Mouse (Mus musculus) lung, postnatal 4 days (tissue): ENCODE measurements around the gene 2010315B03Rik.
"Not testable (repeated sequence)": the region's sequence is repeated elsewhere in the genome, so short reads cannot be mapped to it uniquely, and the experiment has no call there.

Experiments used
- DNase-seq, 2 experiments: peaks; one replicate each; pipeline ENCODE4 v3.0.0; 2021

The 2010315B03Rik gene

DNA sequence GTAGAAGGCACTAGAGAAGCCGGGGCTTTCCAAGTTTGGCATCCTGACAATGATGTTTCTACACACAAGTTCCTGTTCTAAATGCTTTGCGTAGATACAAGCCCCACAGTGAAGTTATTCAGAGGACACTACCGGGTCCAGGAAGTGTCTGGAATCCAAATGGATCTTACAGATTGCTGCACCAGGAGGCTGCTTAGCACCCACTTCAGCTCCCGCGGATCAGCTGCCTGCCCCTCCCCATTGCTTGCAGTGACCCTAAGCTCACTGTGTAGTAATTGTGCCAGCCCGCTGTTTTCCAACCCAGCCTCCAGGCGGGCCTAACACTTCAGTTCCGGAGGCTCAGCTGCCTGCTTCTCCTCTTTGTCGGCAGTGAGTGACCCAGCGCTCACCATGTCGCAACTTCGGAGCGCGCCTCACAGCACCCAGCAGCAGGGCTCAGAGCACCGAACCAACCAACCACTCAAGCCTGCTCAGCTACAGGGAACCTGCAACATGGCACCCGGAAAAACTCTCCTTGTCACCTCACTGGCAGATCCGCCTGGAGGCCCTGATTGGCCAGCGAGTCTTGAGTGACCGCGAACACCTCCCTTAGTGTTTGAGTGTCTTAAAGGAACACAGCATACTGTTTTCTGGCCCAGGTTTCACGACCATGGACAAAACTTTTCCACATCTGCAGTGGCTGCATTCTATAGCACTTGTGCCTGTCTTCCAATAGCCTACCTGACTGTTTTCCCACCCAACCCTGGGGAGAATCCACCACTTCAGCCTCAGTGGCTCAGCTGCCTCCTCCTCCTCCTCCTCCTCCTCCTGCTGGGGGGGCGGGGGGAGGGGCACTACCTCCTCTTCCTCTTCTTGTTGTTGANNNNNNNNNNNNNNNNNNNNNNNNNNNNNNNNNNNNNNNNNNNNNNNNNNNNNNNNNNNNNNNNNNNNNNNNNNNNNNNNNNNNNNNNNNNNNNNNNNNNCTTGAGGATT, at the start of gene 2010315B03Rik:
Gene 2010315B03Rik (minus strand): TSS at position 526 of the 972 bp plus-strand sequence.
- DNase-seq, result peak; percentile 90 to 93

GRCm38 (mm10) chr9:124311502-124311901, 994 bp downstream of the 2010315B03Rik start:
- DNase-seq, result no peak

- DNase-seq, result no peak
Measured at GRCm38 (mm10) chr9:124288329-124288728, 24.2 kb downstream of the 2010315B03Rik start.

GRCm38 (mm10) chr9:124281912-124282686, 30.4 kb downstream of the 2010315B03Rik start:
- DNase-seq, result peak; percentile 87

- no peak for DNase-seq
Measured at GRCm38 (mm10) chr9:124281448-124281791, 31.1 kb downstream of the 2010315B03Rik start.

GRCm38 (mm10) chr9:124280576-124281447, 31.7 kb downstream of the 2010315B03Rik start:
- DNase-seq, result no peak

DNA sequence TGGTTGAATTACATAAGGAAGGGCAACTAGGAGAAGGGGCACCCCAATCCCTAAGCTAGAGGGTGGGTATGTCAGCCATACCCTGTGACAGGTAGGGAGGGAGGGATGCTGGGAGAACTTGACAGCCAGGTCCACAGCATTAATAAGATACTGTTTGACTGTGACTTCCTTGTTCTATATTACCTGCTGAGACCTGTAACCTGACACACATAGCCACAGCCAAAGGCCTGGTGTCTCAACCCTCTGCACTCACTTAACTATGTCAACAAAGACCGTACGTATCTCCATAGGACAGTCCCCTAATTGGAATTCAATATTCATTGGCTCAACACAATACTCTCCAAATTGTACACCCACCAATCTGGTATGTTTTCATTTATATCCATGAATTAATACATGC, 33.2 kb downstream of the 2010315B03Rik start:
- no peak for DNase-seq

DNA sequence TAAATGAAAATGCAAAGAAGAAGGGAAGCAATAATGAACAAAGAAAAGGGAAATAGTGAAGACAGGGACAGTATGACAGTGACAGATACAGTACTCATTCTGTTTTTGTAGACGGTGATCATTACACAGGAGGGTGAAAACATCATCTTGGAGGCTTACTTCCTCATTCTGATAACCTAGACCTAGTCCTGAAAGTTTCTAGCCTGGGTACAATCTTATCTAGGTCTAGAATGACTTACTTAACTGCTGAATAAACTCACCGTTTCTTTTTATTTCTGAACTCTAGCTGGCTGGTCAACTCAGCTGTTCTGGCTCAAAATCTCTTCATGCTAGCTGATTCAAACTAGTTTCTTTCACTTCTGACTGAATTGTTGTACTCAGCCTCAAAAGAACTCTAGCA, 37.4 kb downstream of the 2010315B03Rik start:
- DNase-seq, result no peak

GRCm38 (mm10) chr9:124273172-124273571, 39.3 kb downstream of the 2010315B03Rik start:
- no peak for DNase-seq

DNA sequence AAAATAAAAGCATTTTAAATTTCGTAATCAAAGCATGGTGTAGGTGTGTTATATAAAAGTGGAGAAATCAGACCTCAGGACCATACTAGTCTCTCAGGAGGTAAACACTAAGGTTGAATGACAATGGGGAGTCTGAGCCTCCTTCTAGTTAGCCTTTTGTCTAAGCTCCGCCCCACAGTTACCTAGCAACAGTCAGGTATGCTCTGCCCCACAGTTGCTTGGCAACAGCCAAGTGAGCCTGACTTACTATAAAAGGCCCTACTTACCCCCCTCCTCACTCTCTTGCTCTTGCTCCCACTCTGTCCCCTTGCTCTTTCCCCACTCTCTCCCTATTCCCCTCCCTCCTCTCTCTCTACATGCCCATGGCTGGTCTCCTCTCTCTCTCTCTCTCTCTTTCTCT, 44.6 kb downstream of the 2010315B03Rik start:
- no peak for DNase-seq

- DNase-seq, result no peak
Measured at GRCm38 (mm10) chr9:124267493-124267892, 45.0 kb downstream of the 2010315B03Rik start.

- no peak for DNase-seq
Measured at GRCm38 (mm10) chr9:124262987-124263717, 49.3 kb downstream of the 2010315B03Rik start.

- no peak for DNase-seq
Measured at GRCm38 (mm10) chr9:124258067-124258556, 54.4 kb downstream of the 2010315B03Rik start.

- peak in 1 of 2 experiments; percentile 24 for DNase-seq
Measured at GRCm38 (mm10) chr9:124257200-124258066, 55.1 kb downstream of the 2010315B03Rik start.

DNA sequence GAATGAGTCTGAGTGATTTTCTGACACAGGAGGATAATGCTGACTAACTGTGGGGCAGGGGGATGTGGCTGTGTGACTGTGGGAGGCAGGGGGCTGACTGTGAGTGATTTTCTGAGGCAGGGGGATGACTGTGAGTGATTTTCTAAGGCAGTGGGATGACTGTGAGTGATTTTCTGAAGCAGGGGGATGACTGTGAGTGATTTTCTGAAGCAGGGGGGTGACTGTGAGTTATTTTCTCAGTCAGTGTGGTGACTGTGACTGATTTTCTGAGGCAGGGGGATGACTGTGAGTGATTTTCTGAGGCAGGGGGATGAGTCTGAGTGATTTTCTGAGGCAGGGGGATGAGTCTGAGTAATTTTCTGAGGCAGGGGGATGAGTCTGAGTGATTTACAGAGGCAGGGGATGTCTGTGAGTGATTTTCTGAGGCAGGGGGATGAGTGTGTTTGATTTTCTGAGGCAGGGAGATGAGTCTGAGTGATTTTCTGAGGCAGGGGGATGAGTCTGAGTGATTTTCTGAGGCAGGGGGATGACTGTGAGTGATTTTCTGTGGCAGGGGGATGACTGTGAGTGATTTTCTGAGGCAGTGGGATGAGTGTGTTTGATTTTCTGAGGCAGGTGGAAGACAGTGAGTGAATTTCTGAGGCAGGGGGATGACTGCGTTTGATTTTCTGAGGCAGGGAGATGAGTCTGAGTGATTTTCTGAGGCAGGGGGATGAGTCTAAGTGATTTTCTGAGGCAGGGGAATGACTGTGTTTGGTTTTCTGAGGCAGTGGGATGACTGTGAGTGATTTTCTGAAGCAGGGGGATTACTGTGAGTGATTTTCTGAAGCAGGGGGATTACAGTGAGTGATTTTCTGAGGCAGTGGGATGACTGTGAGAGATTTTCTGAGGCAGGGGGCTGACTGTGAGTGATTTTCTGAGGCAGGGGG, 56.0 kb downstream of the 2010315B03Rik start:
- not testable (repeated sequence) for DNase-seq

DNA sequence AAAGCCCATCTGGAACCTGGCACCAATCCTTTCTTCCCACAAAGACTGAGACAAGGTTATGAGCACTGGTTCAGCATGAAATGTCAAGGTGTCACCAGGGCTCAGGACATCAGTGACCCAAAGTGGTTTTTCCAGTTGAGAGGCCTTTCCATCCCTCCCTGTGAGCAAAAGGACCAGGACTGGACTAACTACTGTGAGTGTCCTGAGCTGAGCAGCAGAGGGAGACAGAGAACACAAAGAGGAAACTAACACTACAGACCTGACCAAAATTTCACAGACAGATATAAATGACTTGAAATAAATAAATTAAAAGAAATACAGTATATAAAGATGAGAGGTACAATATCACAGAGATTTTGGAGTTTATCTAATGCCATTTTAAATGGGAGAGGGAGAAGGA, 61.1 kb downstream of the 2010315B03Rik start:
- no peak for DNase-seq
